Mouse (Mus musculus): ENCODE measurements around the gene Pofut1.
A peak's percentile ranks its signal among the peaks of the same experiment; 100 is the strongest.

Gene Pofut1

GRCm38 (mm10) chr2:153290938-153291928, 49.9 kb downstream of the Pofut1 start, which contains the start of gene Kif3b:
Gene Kif3b (plus strand): TSS chr2:153291413.
- DNase-seq (ENCODE audit: low read depth, low spot score) = peak; percentile 88

GRCm38 (mm10) chr2:153292305-153292861, 51.0 kb downstream of the Pofut1 start:
- peak; percentile 37 for DNase-seq (ENCODE audit: low read depth, low spot score)

GRCm38 (mm10) chr2:153295196-153295595, 53.9 kb downstream of the Pofut1 start:
- no peak for DNase-seq (ENCODE audit: low read depth, low spot score)

GRCm38 (mm10) chr2:153297771-153298170, 56.4 kb downstream of the Pofut1 start:
- no peak for DNase-seq (ENCODE audit: low read depth, low spot score)

- DNase-seq (ENCODE audit: low read depth, low spot score) = no peak
Measured at GRCm38 (mm10) chr2:153298460-153298859, 57.1 kb downstream of the Pofut1 start.

- DNase-seq (ENCODE audit: low read depth, low spot score) = no peak
Measured at GRCm38 (mm10) chr2:153298863-153299262, 57.5 kb downstream of the Pofut1 start.

- no peak for DNase-seq (ENCODE audit: low read depth, low spot score)
Measured at GRCm38 (mm10) chr2:153301123-153301522, 59.8 kb downstream of the Pofut1 start.

- DNase-seq (ENCODE audit: low read depth, low spot score) = peak; percentile 44
Measured at GRCm38 (mm10) chr2:153305240-153305639, 63.9 kb downstream of the Pofut1 start.

GRCm38 (mm10) chr2:153308586-153308985, 67.3 kb downstream of the Pofut1 start:
- no peak for DNase-seq (ENCODE audit: low read depth, low spot score)

GRCm38 (mm10) chr2:153309106-153309505, 67.8 kb downstream of the Pofut1 start:
- DNase-seq (ENCODE audit: low read depth, low spot score) = no peak

- no peak for DNase-seq (ENCODE audit: low read depth, low spot score)
Measured at GRCm38 (mm10) chr2:153310228-153310627, 68.9 kb downstream of the Pofut1 start.

- no peak for DNase-seq (ENCODE audit: low read depth, low spot score)
Measured at GRCm38 (mm10) chr2:153312884-153313283, 71.6 kb downstream of the Pofut1 start.

GRCm38 (mm10) chr2:153318408-153318807, 77.1 kb downstream of the Pofut1 start:
- no peak for DNase-seq (ENCODE audit: low read depth, low spot score)

- no peak for DNase-seq (ENCODE audit: low read depth, low spot score)
Measured at GRCm38 (mm10) chr2:153319036-153319643, 77.8 kb downstream of the Pofut1 start.
